Mouse (Mus musculus): Measurements from ENCODE around the gene Nupr1.

- TF ChIP-seq POLR2A (IDR thresholded peaks at IDR 0.05; ENCODE audit: borderline replicate concordance, control insufficient read depth, low read depth, low read length) (no peak), CTCF (IDR thresholded peaks at IDR 0.05; ENCODE audit: control insufficient read depth, insufficient read depth, low read length) (no peak)
These were observed 49.0 kb upstream of the Nupr1 start for GRCm38 (mm10) chr7:126679683-126680082.

All from bone marrow, adult 2 months (tissue).